Mouse (Mus musculus) olfactory bulb, adult 2 months (tissue): Measurements from ENCODE around the gene Parp1.

Experiments used
- CTCF ChIP-seq: fragments of 200-500 bp; IDR thresholded peaks from 2 replicates; pipeline ENCODE4 v1.5.1; 2012; ENCODE audit warnings: low read depth, mild to moderate bottlenecking, low read length, moderate library complexity; ENCODE audit not compliant: insufficient read depth
- POLR2A ChIP-seq: fragments of 200-500 bp; IDR thresholded peaks from 2 replicates; pipeline ENCODE4 v1.6.1; 2012; ENCODE audit warnings: mild to moderate bottlenecking, low read depth, low read length, moderate library complexity; ENCODE audit not compliant: insufficient read depth

DNA sequence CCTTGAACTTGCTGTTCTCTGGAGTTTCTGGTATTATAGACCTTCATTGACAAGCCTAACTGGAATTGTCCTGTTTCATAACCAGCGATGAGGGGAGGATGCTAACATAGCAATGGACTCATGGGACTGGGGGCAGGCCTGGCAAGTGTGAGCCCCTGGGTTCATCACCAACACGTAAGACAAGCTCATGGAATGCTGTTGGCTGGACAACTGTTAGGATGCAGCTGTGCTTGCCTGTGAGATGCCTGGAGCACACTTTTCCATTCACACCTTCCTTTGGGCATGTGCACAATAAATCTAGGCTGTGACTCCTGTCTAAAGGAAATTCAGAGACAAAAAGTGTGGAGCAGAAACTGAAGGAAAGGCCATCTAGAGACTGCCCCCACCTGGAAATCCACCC is 45.4 kb upstream of the Parp1 start:
- TF ChIP-seq CTCF, result no peak
- TF ChIP-seq POLR2A, result no peak
